Mouse (Mus musculus) retina, postnatal 1 day (tissue): ENCODE results near the gene Rfx2.

ENCODE experiments used
- DNase-seq: peaks from one replicate; pipeline ENCODE4 v3.0.0-alpha.2; 2012

Gene Rfx2

GRCm38 (mm10) chr17:56830411-56831110 lies at the start of gene Rfx2:
Gene Rfx2 (minus strand): TSS chr17:56831013.
- DNase-seq, result no peak

- DNase-seq, result no peak
These were observed 46.6 kb upstream of the Rfx2 start for GRCm38 (mm10) chr17:56877426-56877825.

GRCm38 (mm10) chr17:56876981-56877380 lies 46.2 kb upstream of the Rfx2 start:
- no peak for DNase-seq

GRCm38 (mm10) chr17:56876465-56876864 lies 45.7 kb upstream of the Rfx2 start:
- DNase-seq, result no peak

- no peak for DNase-seq
These were observed 44.3 kb upstream of the Rfx2 start, which contains the start of gene 1700061G19Rik for GRCm38 (mm10) chr17:56874936-56875651. Gene 1700061G19Rik (plus strand): TSS chr17:56875477.

- DNase-seq, result no peak
These were observed 43.4 kb upstream of the Rfx2 start, which contains the start of gene Acsbg2 for GRCm38 (mm10) chr17:56874237-56874636. Gene Acsbg2 (minus strand): TSS chr17:56874447.

- DNase-seq, result no peak
These were observed 41.7 kb upstream of the Rfx2 start for GRCm38 (mm10) chr17:56872512-56872911.

- no peak for DNase-seq
These were observed 41.0 kb upstream of the Rfx2 start for GRCm38 (mm10) chr17:56871767-56872166.

GRCm38 (mm10) chr17:56870287-56870953 lies 39.6 kb upstream of the Rfx2 start:
- DNase-seq, result no peak

GRCm38 (mm10) chr17:56869481-56869977 lies 38.7 kb upstream of the Rfx2 start:
- DNase-seq, result no peak

GRCm38 (mm10) chr17:56866071-56866470 lies 35.3 kb upstream of the Rfx2 start:
- DNase-seq, result no peak

- no peak for DNase-seq
These were observed 30.4 kb upstream of the Rfx2 start for GRCm38 (mm10) chr17:56861197-56861596.

GRCm38 (mm10) chr17:56858922-56859321 lies 28.1 kb upstream of the Rfx2 start:
- no peak for DNase-seq

- peak; percentile 76 for DNase-seq
These were observed 27.4 kb upstream of the Rfx2 start for GRCm38 (mm10) chr17:56858216-56858615.

- DNase-seq, result no peak
These were observed 24.6 kb upstream of the Rfx2 start for GRCm38 (mm10) chr17:56855421-56855820.

GRCm38 (mm10) chr17:56851167-56851566 lies 20.4 kb upstream of the Rfx2 start:
- no peak for DNase-seq

- DNase-seq, result no peak
These were observed 18.9 kb upstream of the Rfx2 start for GRCm38 (mm10) chr17:56849710-56850109.

GRCm38 (mm10) chr17:56848785-56849184 lies 18.0 kb upstream of the Rfx2 start:
- no peak for DNase-seq

GRCm38 (mm10) chr17:56843678-56844077 lies 12.9 kb upstream of the Rfx2 start:
- DNase-seq, result no peak

GRCm38 (mm10) chr17:56842173-56842572 lies 11.4 kb upstream of the Rfx2 start:
- DNase-seq, result no peak

GRCm38 (mm10) chr17:56840524-56840923 lies 9.7 kb upstream of the Rfx2 start:
- DNase-seq, result no peak

- no peak for DNase-seq
These were observed 5.5 kb upstream of the Rfx2 start for GRCm38 (mm10) chr17:56836336-56836735.

GRCm38 (mm10) chr17:56833381-56833780 lies 2.6 kb upstream of the Rfx2 start:
- no peak for DNase-seq

GRCm38 (mm10) chr17:56832918-56833317 lies 2.1 kb upstream of the Rfx2 start:
- DNase-seq, result no peak
